Mouse (Mus musculus) gastrocnemius, adult 18-20 months (tissue): Measurements from ENCODE around the gene Farp2. TPM values are rescaled to one million over a fixed set of nuclear protein-coding genes. Genes with fewer than 3 reads are reported as not detected.
"Not testable (repeated sequence)": the region's sequence is repeated elsewhere in the genome, so short reads cannot be mapped to it uniquely, and the experiment has no call there.

Source experiments
- DNase-seq: peaks from one replicate; pipeline ENCODE4 v3.0.0; 2021; ENCODE audit warnings: low spot score
- total RNA-seq, 2 experiments: library from RNA; stranded (reverse); gene quantifications; 2 replicates each; pipeline ENCODE4 v1.2.3; 2021

The Farp2 gene
- total RNA-seq, 2 experiments from 2014 or later = 13.1 to 13.7 TPM

- peak; percentile 32 for DNase-seq
Observed at GRCm38 (mm10) chr1:93634481-93634891, 122.6 kb downstream of the Farp2 start.

GRCm38 (mm10) chr1:93635091-93635579, 123.3 kb downstream of the Farp2 start:
- DNase-seq = no peak

GRCm38 (mm10) chr1:93635580-93636192, 123.8 kb downstream of the Farp2 start:
- peak; percentile 99 for DNase-seq

- DNase-seq = no peak
Observed at GRCm38 (mm10) chr1:93636211-93636897, 124.5 kb downstream of the Farp2 start.

- DNase-seq = no peak
Observed at GRCm38 (mm10) chr1:93641978-93642377, 130.1 kb downstream of the Farp2 start.

GRCm38 (mm10) chr1:93642692-93643091, 130.8 kb downstream of the Farp2 start:
- no peak for DNase-seq

GRCm38 (mm10) chr1:93649604-93650172, 137.8 kb downstream of the Farp2 start:
- no peak for DNase-seq

- no peak for DNase-seq
Observed at GRCm38 (mm10) chr1:93654275-93654674, 142.4 kb downstream of the Farp2 start.

GRCm38 (mm10) chr1:93654798-93655197, 142.9 kb downstream of the Farp2 start:
- DNase-seq = no peak

- DNase-seq = no peak
Observed at GRCm38 (mm10) chr1:93656325-93657024, 144.6 kb downstream of the Farp2 start.

GRCm38 (mm10) chr1:93657025-93657360, 145.1 kb downstream of the Farp2 start:
- DNase-seq = no peak

GRCm38 (mm10) chr1:93658559-93658958, 146.7 kb downstream of the Farp2 start, which contains the start of gene Stk25:
Gene Stk25, minus strand, starts transcription at chr1:93658659.
- DNase-seq = not testable (repeated sequence)

GRCm38 (mm10) chr1:93667760-93668400, 156.0 kb downstream of the Farp2 start:
- DNase-seq = no peak

- peak; percentile 72 for DNase-seq
Observed at GRCm38 (mm10) chr1:93668791-93669548, 157.1 kb downstream of the Farp2 start.

GRCm38 (mm10) chr1:93669941-93670340, 158.1 kb downstream of the Farp2 start:
- DNase-seq = no peak

Other genes with a start within 250 kb of the Farp2 start
- 10 to 100 TPM in 1 of 2 experiments, 1 to 10 TPM in 1; 9.3 to 10.0 TPM for gene Mterf4, start 206.2 kb upstream of the Farp2 start, total RNA-seq
- 10 to 100 TPM; 16.2 to 21.0 TPM for gene Ppp1r7, start 169.2 kb upstream of the Farp2 start, total RNA-seq
- under 1 TPM; 0.07 to 0.32 TPM for gene Pask, start 168.6 kb upstream of the Farp2 start, total RNA-seq
- gene Ano7, start 138.1 kb upstream of the Farp2 start, total RNA-seq = not detected
- gene Hdlbp, start 33.3 kb upstream of the Farp2 start, total RNA-seq = 100 to 1,000 TPM; 341 to 345 TPM
- gene Stk25, start 146.6 kb downstream of the Farp2 start, total RNA-seq = 10 to 100 TPM; 80.8 to 91.4 TPM
- gene Bok, start 173.6 kb downstream of the Farp2 start, total RNA-seq = 1 to 10 TPM in 1 of 2 experiments, under 1 TPM in 1; 0.95 to 1.2 TPM
- gene Atg4b, start 239.4 kb downstream of the Farp2 start, total RNA-seq = 10 to 100 TPM; 26.4 to 26.5 TPM
- 10 to 100 TPM; 77.0 to 87.1 TPM for gene Thap4, start 242.8 kb downstream of the Farp2 start, total RNA-seq